Mouse (Mus musculus) forebrain, embryonic 15.5 days (tissue): ENCODE measurements around the gene Ankrd17. TPM values are rescaled to one million over a fixed set of nuclear protein-coding genes. Genes with fewer than 3 reads are reported as not detected.

Experiments used
- ATAC-seq: fragments of 200-750 bp; cut with Nextera tagmentation; replicated peaks from 2 replicates; pipeline ENCODE4 v1.8.0; 2017; ENCODE audit warnings: mild to moderate bottlenecking, moderate TSS enrichment, moderate library complexity
- H3K27ac ChIP-seq: fragments of 300-500 bp; sonication (generic); replicated peaks from 2 replicates; pipeline ENCODE4 v1.5.1; 2015; ENCODE audit warnings: mild to moderate bottlenecking, inconsistent platforms
- H3K27me3 ChIP-seq: fragments of 300-500 bp; sonication (generic); 2 replicates; pipeline ENCODE4 v1.6.1; 2015; ENCODE audit warnings: inconsistent platforms
- H3K36me3 ChIP-seq: fragments of 300-500 bp; sonication (generic); 2 replicates; pipeline ENCODE4 v1.6.1; 2015; ENCODE audit warnings: mild to moderate bottlenecking, inconsistent platforms
- H3K4me1 ChIP-seq: fragments of 300-500 bp; sonication (generic); 2 replicates; pipeline ENCODE4 v1.6.1; 2015; ENCODE audit warnings: inconsistent platforms
- H3K4me2 ChIP-seq: fragments of 300-500 bp; sonication (generic); replicated peaks from 2 replicates; pipeline ENCODE4 v1.6.1; 2015; ENCODE audit warnings: mild to moderate bottlenecking, inconsistent platforms
- H3K4me3 ChIP-seq: fragments of 300-500 bp; sonication (generic); 2 replicates; pipeline ENCODE4 v1.5.1; 2015; ENCODE audit warnings: mild to moderate bottlenecking, inconsistent platforms
- H3K9ac ChIP-seq: fragments of 300-500 bp; sonication (generic); replicated peaks from 2 replicates; pipeline ENCODE4 v1.6.1; 2015; ENCODE audit warnings: mild to moderate bottlenecking, inconsistent platforms
- H3K9me3 ChIP-seq: fragments of 300-500 bp; sonication (generic); 2 replicates; pipeline ENCODE4 v1.6.1; 2016; ENCODE audit warnings: inconsistent platforms
- WGBS: fragments of 180-500 bp; shearing (Covaris S2); methylation state at CpG from one replicate; pipeline ENCODE4 v1.1.7; 2015; ENCODE audit warnings: mixed read lengths; 5-methylcytosine and 5-hydroxymethylcytosine counted together
- polyA plus RNA-seq: library from polyadenylated mRNA; unstranded; fragments of >200 nt; fragmentation: Nextera tagmentation; extraction: Ambion mirVana; gene quantifications from 2 replicates; pipeline ENCODE4 v1.2.1, GENCODE M21; 2015

Ankrd17 gene
- 29.7 and 30.2 TPM in 2 replicates for polyA plus RNA-seq

DNA sequence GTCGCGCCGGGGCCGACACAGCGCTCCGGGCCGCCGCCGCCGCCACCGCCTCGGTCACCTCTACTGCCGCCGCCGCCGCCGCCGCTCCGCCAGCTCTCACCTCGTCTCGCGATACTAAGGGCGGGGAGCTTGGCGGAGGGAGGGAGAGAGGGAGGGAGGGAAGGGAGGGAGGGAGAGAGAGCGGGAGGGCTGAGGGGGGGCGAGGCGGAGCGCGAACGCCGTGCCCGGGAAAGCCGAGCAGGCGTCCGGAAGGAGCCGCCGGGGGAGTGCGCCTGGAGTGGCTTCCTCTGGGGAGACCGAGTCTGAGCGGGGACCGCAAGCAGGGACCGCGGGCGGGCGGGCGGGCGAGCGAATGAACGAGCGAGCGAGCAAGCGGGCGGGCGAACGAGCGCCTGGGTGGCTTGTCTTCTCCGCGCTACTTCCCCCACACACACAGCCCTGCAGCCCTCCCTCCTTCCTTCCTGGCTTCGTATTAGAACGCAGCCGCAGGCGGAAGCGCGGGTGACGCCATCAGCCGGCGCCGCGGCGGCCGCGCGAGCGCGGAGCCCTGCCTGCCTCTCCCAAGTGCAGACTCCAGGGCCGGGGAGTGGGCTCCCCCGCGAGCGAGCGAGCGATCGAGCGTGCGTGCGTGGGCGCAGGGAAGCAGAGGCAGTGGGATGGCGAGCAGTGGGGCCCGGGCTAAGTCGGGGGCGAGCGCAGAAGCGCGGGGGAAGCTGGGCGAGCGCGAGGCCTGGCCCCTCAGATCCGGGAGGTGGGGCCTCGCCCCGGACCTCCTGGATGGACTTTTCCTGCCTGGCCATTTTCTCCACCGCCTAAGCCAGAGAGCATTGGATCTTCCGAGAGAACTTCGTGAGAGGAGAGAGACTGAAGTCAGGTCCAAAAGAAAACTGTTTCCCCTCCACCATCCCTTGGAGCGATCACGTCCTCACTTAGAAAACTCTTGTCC lies at the start of gene Ankrd17:
Gene Ankrd17 (minus strand): TSS at position 457 of the 946 bp plus-strand sequence.
- under 1% methylated on average over 78 of the region's 104 CpGs for WGBS
- Histone ChIP-seq H3K4me3 (peak within 1 kb of the TSS; percentile 87), H3K9me3 (no peaks in the 10 kb centered on the region), H3K36me3 (no peaks in the 10 kb centered on the region), H3K4me1 (peaks cover 35% of the 10 kb centered on the region), H3K27ac (peak within 1 kb of the TSS; percentile 100), H3K9ac (peak within 1 kb of the TSS; percentile 99), H3K27me3 (no peaks in the 10 kb centered on the region), H3K4me2 (peak within 1 kb of the TSS; percentile 75)
- ATAC-seq: peak; percentile 96

GRCm38 (mm10) chr5:90414925-90415295 lies 48.5 kb upstream of the Ankrd17 start:
- no peak for ATAC-seq
- no peaks in the 10 kb centered on the region for H3K27me3 ChIP-seq
- H3K4me1 ChIP-seq: no peaks in the 10 kb centered on the region
- no peak overlapping the region for H3K9ac ChIP-seq
- H3K4me2 ChIP-seq: no peak overlapping the region
- no peak overlapping the region for H3K4me3 ChIP-seq
- H3K9me3 ChIP-seq: no peaks in the 10 kb centered on the region
- no peaks in the 10 kb centered on the region for H3K36me3 ChIP-seq
- no peak overlapping the region for H3K27ac ChIP-seq
- 48% methylated on average over 6 of the region's 6 CpGs for WGBS

DNA sequence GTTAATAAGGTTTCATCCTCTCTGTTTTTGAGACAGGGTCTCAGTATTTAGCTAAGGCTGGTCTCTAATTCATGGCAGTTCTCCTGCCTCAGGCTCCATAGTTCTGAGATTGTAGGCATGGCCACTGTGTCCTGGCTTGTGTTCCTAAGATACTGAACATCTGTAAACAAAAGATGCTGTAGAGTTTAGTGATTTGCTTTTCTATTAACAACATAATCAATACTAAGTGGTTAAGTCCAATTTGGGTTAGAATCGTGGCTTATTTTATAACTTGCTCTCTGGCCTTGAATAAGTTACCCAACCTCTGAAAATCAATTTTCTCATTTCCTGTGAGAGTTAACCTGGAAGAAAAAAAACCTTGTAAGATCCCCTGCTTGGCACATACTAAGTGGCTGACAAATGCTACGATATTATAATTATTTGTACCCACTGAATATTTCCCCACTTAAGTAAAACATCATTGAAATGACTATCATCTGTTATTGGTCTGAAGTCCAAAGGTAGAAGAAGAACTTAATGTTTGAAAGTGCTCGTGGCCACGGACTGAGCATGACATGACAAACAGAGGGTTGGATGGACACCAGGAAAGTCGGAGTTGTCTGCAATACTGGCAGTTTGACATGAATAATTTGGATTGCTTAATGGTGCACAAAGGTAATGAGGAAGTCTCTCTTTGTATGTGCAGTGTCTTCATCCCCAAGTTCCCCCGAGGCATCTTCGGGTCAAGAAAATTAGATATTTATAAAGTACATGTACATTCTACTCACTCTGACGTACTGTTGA lies 48.0 kb upstream of the Ankrd17 start:
- Histone ChIP-seq H3K4me3 (no peak overlapping the region), H3K4me1 (no peaks in the 10 kb centered on the region), H3K27ac (no peak overlapping the region), H3K27me3 (no peaks in the 10 kb centered on the region), H3K9me3 (no peaks in the 10 kb centered on the region), H3K9ac (no peak overlapping the region), H3K36me3 (no peaks in the 10 kb centered on the region), H3K4me2 (no peak overlapping the region)
- ATAC-seq: no peak
- WGBS: 79% methylated on average over 8 of the region's 8 CpGs

DNA sequence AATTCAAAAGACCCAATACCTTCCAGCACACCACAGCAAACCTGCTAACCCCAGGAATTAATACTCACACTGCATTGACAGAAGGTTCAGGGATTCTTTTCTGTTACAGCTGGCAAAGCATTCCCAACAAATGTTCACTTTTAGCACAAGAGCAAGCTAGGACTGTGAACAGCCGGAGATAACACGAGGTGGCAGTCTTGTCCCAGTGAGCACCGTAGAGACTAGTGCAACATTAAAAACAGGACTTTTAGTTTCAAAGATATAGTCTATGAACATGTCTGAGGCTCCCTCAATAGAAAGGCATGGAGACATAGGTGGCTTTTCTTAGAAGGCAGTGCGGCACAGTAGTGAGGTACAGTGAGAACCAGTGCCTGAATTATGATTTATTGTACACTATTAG lies 38.8 kb upstream of the Ankrd17 start:
- no peak overlapping the region for H3K4me3 ChIP-seq
- 91% methylated on average over 4 of the region's 4 CpGs for whole genome bisulfite sequencing
- no peaks in the 10 kb centered on the region for H3K36me3 ChIP-seq
- no peak overlapping the region for H3K9ac ChIP-seq
- H3K9me3 ChIP-seq: no peaks in the 10 kb centered on the region
- no peak overlapping the region for H3K27ac ChIP-seq
- ATAC-seq: no peak
- H3K4me2 ChIP-seq: no peak overlapping the region
- H3K4me1 ChIP-seq: no peaks in the 10 kb centered on the region
- H3K27me3 ChIP-seq: no peaks in the 10 kb centered on the region

- Histone ChIP-seq H3K4me1 (no peaks in the 10 kb centered on the region), H3K36me3 (no peaks in the 10 kb centered on the region), H3K27ac (no peak overlapping the region), H3K9me3 (no peaks in the 10 kb centered on the region), H3K9ac (no peak overlapping the region), H3K27me3 (no peaks in the 10 kb centered on the region), H3K4me2 (no peak overlapping the region), H3K4me3 (no peak overlapping the region)
- 91% methylated on average over 4 of the region's 4 CpGs for WGBS
- no peak for ATAC-seq
Measured at GRCm38 (mm10) chr5:90396817-90397216, 30.4 kb upstream of the Ankrd17 start.

DNA sequence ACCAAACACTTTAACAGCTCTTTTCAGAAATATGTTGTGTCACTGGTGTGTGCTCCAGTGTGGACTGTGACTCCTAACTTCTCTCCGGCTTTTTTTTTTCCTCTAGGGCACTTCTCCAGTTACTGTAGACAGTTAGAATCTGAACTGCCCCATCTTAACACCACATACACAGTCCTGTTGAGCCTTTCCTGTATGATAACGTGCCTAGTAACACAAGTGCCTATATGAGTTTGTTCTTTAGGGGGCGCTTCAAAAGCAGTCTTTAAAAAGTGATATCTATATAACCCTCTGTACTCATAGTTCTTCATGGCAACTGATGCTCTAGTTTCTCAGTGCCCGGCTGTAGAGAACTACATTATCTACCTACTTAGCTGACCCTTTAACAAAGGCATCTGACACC lies 27.9 kb upstream of the Ankrd17 start:
- no peak overlapping the region for H3K4me2 ChIP-seq
- H3K27ac ChIP-seq: no peak overlapping the region
- H3K27me3 ChIP-seq: no peaks in the 10 kb centered on the region
- no peak overlapping the region for H3K9ac ChIP-seq
- no peak overlapping the region for H3K4me3 ChIP-seq
- ATAC-seq: no peak
- no peaks in the 10 kb centered on the region for H3K9me3 ChIP-seq
- H3K36me3 ChIP-seq: no peaks in the 10 kb centered on the region
- H3K4me1 ChIP-seq: no peaks in the 10 kb centered on the region
- 74% methylated on average over 4 of the region's 4 CpGs for WGBS

DNA sequence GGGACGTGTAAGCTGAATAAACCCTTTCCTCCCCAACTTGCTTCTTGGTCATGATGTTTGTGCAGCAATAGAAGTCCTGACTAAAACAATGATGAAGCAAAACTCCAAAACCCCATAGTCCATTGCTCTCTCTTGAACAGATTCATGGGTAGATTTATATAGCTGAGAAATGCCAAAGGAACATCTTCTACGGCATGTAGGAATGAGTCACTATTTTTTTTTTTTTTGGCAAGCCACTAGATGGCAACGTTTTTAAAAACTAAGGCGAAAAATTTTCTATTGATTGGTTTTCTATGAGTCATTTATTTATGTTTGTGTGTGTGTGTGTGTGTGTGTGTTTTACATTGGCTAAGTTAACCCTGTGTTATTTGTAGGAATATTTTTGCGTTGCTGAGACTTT lies 27.4 kb upstream of the Ankrd17 start:
- H3K9ac ChIP-seq: no peak overlapping the region
- no peaks in the 10 kb centered on the region for H3K4me1 ChIP-seq
- WGBS: 67% methylated on average over 5 of the region's 5 CpGs
- no peaks in the 10 kb centered on the region for H3K36me3 ChIP-seq
- no peak overlapping the region for H3K4me2 ChIP-seq
- ATAC-seq: no peak
- H3K27me3 ChIP-seq: no peaks in the 10 kb centered on the region
- no peak overlapping the region for H3K4me3 ChIP-seq
- H3K9me3 ChIP-seq: no peaks in the 10 kb centered on the region
- H3K27ac ChIP-seq: no peak overlapping the region

GRCm38 (mm10) chr5:90383080-90383479 lies 16.7 kb upstream of the Ankrd17 start:
- ATAC-seq: no peak
- no peak overlapping the region for H3K27ac ChIP-seq
- no peaks in the 10 kb centered on the region for H3K36me3 ChIP-seq
- WGBS: 65% methylated on average over 1 of the region's 1 CpGs
- no peaks in the 10 kb centered on the region for H3K4me1 ChIP-seq
- no peak overlapping the region for H3K9ac ChIP-seq
- H3K4me2 ChIP-seq: no peak overlapping the region
- H3K27me3 ChIP-seq: no peaks in the 10 kb centered on the region
- H3K4me3 ChIP-seq: no peak overlapping the region
- no peaks in the 10 kb centered on the region for H3K9me3 ChIP-seq

GRCm38 (mm10) chr5:90381458-90381857 lies 15.1 kb upstream of the Ankrd17 start:
- WGBS: 63% methylated on average over 4 of the region's 4 CpGs
- H3K4me3 ChIP-seq: no peak overlapping the region
- ATAC-seq: no peak

DNA sequence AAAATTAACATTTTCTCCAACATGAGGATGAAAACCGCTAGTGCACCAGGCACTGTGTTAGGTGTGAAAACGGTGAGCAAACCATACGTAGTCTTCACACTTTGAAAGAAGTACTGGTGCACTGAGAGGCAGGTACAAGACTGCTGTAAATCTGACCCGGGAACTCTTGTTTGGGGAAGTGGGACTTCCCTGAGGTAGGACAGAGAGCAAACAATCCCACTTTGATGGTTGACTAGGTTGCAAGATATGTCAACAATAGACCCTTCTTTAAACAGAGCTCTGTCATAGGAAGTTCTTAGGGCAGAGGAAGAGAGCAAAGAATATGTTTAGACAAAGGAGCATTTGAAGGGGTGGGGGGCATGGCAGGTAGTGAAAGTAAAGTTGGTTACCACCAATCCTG lies 7.3 kb upstream of the Ankrd17 start:
- WGBS: 92% methylated on average over 4 of the region's 4 CpGs
- H3K36me3 ChIP-seq: no peaks in the 10 kb centered on the region
- H3K9ac ChIP-seq: no peak overlapping the region
- no peak overlapping the region for H3K4me2 ChIP-seq
- H3K9me3 ChIP-seq: no peaks in the 10 kb centered on the region
- no peaks in the 10 kb centered on the region for H3K27me3 ChIP-seq
- no peak for ATAC-seq
- no peaks in the 10 kb centered on the region for H3K4me1 ChIP-seq
- no peak overlapping the region for H3K4me3 ChIP-seq
- H3K27ac ChIP-seq: no peak overlapping the region

More at GRCm38 (mm10) chr5:90381458-90381857, 15.1 kb upstream of the Ankrd17 start:
- no peak overlapping the region for H3K27ac ChIP-seq
- no peaks in the 10 kb centered on the region for H3K27me3 ChIP-seq
- no peaks in the 10 kb centered on the region for H3K36me3 ChIP-seq
- H3K4me1 ChIP-seq: no peaks in the 10 kb centered on the region
- no peak overlapping the region for H3K9ac ChIP-seq
- H3K4me2 ChIP-seq: no peak overlapping the region
- no peaks in the 10 kb centered on the region for H3K9me3 ChIP-seq

DNA sequence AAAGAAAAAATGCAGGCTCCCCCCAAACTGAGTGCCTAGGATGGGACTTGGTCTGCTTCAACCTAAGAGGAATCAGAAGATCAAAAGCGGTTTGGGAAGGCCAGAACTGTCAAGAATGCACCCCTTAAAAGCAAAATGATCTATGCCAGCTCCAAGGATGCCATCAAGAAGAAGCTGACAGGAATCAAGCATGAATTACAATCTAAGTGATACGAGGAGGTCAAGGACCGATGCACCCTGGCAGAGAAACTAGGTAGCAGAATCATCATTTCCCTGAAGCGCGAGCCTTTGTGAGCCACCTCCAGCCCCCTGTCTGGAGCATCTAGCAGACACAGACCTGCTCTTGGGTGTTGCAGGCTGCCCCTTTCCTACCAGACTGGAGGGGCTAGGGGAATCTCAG lies 4.0 kb upstream of the Ankrd17 start:
- no peak overlapping the region for H3K4me2 ChIP-seq
- no peak overlapping the region for H3K9ac ChIP-seq
- no peaks in the 10 kb centered on the region for H3K27me3 ChIP-seq
- WGBS: 95% methylated on average over 5 of the region's 5 CpGs
- no peak overlapping the region for H3K4me3 ChIP-seq
- no peak overlapping the region for H3K27ac ChIP-seq
- H3K9me3 ChIP-seq: no peaks in the 10 kb centered on the region
- peaks cover 4% of the 10 kb centered on the region for H3K4me1 ChIP-seq
- ATAC-seq: no peak
- H3K36me3 ChIP-seq: no peaks in the 10 kb centered on the region

GRCm38 (mm10) chr5:90367067-90367303 lies 608 bp upstream of the Ankrd17 start, which contains the start of gene Gm9958:
Gene Gm9958, plus strand, starts transcription at chr5:90367204.
- Histone ChIP-seq H3K4me3 (peak within 1 kb of the TSS; percentile 87), H3K4me1 (peaks cover 30% of the 10 kb centered on the region), H3K36me3 (no peaks in the 10 kb centered on the region), H3K9ac (peak within 1 kb of the TSS; percentile 99), H3K9me3 (no peaks in the 10 kb centered on the region), H3K27me3 (no peaks in the 10 kb centered on the region), H3K4me2 (peak within 1 kb of the TSS; percentile 75), H3K27ac (peak within 1 kb of the TSS; percentile 100)
- no peak for ATAC-seq
- WGBS: under 1% methylated on average over 7 of the region's 7 CpGs
